Mouse (Mus musculus) bone marrow, adult 2 months (tissue): ENCODE data around the gene Edem2. TPM values are rescaled to one million over a fixed set of nuclear protein-coding genes. Genes with fewer than 3 reads are reported as not detected.
"Not testable (repeated sequence)": the region's sequence is repeated elsewhere in the genome, so short reads cannot be mapped to it uniquely, and the experiment has no call there.

Experiments used
- H3K27ac ChIP-seq: fragments of 200-500 bp; 2 replicates; pipeline ENCODE4 v1.5.1; 2012; ENCODE audit warnings: low read depth, mild to moderate bottlenecking, control low read depth, inconsistent platforms, low read length; ENCODE audit not compliant: control insufficient read depth, poor library complexity, insufficient read depth
- H3K4me1 ChIP-seq: fragments of 200-500 bp; 2 replicates; pipeline ENCODE4 v1.6.1; 2011; ENCODE audit warnings: low read length; ENCODE audit not compliant: control insufficient read depth, insufficient read depth
- H3K4me3 ChIP-seq: fragments of 200-500 bp; replicated peaks from 2 replicates; pipeline ENCODE3; 2011; ENCODE audit warnings: mild to moderate bottlenecking, low read depth, low read length, control low read depth; ENCODE audit not compliant: control insufficient read depth
- CTCF ChIP-seq: fragments of 200-500 bp; IDR thresholded peaks from 2 replicates; pipeline ENCODE4 v1.5.1; 2011; ENCODE audit warnings: low read length, control low read depth; ENCODE audit not compliant: control insufficient read depth, insufficient read depth
- POLR2A ChIP-seq: fragments of 200-500 bp; IDR thresholded peaks from 2 replicates; pipeline ENCODE4 v1.6.1; 2011; ENCODE audit warnings: low read depth, mild to moderate bottlenecking, control low read depth, low read length, borderline replicate concordance; ENCODE audit not compliant: control insufficient read depth
- WGBS: fragments of 180-500 bp; shearing (Covaris S2); methylation state at CpG from one replicate; pipeline ENCODE4 v1.1.7; 2018; 5-methylcytosine and 5-hydroxymethylcytosine counted together
- polyA plus RNA-seq: library from polyadenylated mRNA; stranded (reverse); fragments of >200 nt; gene quantifications from 2 replicates; pipeline ENCODE4 v1.2.4, GENCODE M21; 2011; ENCODE audit warnings: low replicate concordance; ENCODE audit not compliant: missing spikeins, insufficient read depth, insufficient read length

Gene Edem2
- polyA plus RNA-seq, 1 experiment: 17.6 TPM

GRCm38 (mm10) chr2:155742931-155743337 lies 13.7 kb upstream of the Edem2 start:
- whole genome bisulfite sequencing: 7% methylated on average over 12 of the region's 12 CpGs
- no peak overlapping the region for H3K27ac ChIP-seq
- H3K4me1 ChIP-seq: no peaks in the 10 kb centered on the region; the same call in 1 of the 2 replicates
- TF ChIP-seq POLR2A (no peak), CTCF (no peak)
- no peak overlapping the region for H3K4me3 ChIP-seq

DNA sequence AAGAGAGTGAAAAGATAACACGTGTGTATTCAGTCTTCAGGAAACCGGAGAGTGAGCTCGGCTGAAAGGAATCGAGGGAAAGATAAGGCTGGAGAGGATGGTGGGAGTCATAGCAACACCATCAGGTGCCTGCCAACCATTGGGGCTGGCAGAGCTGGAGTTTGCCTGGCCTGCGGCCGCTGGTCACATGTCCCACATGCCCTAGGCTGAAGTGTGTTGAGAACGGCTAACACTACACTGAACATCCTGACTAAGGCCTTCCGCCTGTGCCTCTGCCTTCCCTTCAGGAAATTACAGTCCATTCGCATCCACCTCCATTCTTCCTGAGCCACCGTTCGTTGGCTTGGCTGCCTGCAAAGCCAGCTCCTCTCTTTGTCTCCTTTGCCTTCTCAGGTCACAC lies 12.9 kb upstream of the Edem2 start:
- TF ChIP-seq CTCF (no peak), POLR2A (no peak)
- H3K4me1 ChIP-seq: no peaks in the 10 kb centered on the region; the same call in 1 of the 2 replicates
- no peak overlapping the region for H3K27ac ChIP-seq
- H3K4me3 ChIP-seq: no peak overlapping the region
- 19% methylated on average over 11 of the region's 11 CpGs for WGBS

DNA sequence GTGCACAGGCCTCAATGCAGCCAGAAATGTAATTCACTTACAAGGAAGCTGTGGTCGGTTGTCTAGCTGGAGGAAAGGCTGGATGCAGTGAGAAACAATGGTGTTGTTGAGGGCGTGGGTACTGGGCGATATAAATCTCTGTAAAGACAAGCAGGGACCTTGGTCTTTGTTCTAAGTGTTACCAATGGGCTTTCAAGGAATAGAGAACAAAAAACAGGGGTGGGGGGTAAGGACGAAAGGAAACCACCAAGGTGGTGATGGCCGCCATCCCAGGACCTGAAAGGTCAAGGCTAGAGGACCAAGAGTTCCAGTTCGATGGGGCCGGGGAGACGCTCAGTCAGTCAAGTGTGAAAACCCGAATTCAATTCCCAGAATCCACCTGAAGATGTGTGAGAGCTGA lies 8.5 kb upstream of the Edem2 start:
- 48% methylated on average over 9 of the region's 9 CpGs for WGBS
- TF ChIP-seq POLR2A: no peak
- no peak for TF ChIP-seq CTCF
- Histone ChIP-seq H3K4me3 (no peak overlapping the region), H3K27ac (no peak overlapping the region), H3K4me1 (no peaks in the 10 kb centered on the region; the same call in 1 of the 2 replicates)

- H3K4me3 ChIP-seq: no peak overlapping the region
- 51% methylated on average over 6 of the region's 6 CpGs for WGBS
- TF ChIP-seq CTCF (no peak), POLR2A (no peak)
- H3K4me1 ChIP-seq: no peaks in the 10 kb centered on the region
- H3K27ac ChIP-seq: no peak overlapping the region
Measured at GRCm38 (mm10) chr2:155736936-155737335, 7.7 kb upstream of the Edem2 start.

GRCm38 (mm10) chr2:155735766-155736165 lies 6.5 kb upstream of the Edem2 start, which contains the start of gene Gm17581:
Gm17581 (minus strand) TSS chr2:155735866.
- H3K4me3 ChIP-seq, H3K27ac ChIP-seq, H3K4me1 ChIP-seq: not testable (repeated sequence)
- 84% methylated on average over 5 of the region's 5 CpGs for WGBS

DNA sequence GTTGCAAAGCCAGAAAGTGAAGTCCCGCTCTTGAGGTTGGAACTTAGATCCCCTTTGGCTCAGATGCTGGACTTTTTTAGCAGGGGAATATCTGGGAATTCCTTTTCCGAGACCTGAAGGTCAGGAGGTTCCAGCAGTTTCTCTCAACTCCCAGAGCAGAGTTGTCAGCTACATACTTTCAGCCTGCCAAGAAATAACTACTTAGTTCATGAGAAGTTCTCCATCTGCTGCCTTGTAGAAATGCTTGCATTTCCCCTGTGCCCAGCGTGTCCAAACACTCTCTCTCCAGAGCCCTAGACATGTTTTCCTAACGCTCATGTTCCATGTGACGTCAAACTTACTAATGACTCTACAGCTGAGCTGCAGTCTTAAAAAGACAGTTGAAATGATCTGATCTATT lies 5.8 kb upstream of the Edem2 start:
- H3K4me1 ChIP-seq: no peaks in the 10 kb centered on the region
- 85% methylated on average over 5 of the region's 5 CpGs for WGBS
- TF ChIP-seq POLR2A: no peak
- no peak for TF ChIP-seq CTCF
- H3K4me3 ChIP-seq: no peak overlapping the region
- H3K27ac ChIP-seq: no peak overlapping the region

- 3% methylated on average over 15 of the region's 15 CpGs for WGBS
- Histone ChIP-seq H3K27ac (no peak overlapping the region), H3K4me1 (no peaks in the 10 kb centered on the region; the same call in 1 of the 2 replicates), H3K4me3 (peak overlapping the region; percentile 93)
- TF ChIP-seq POLR2A: no peak
- TF ChIP-seq CTCF: no peak
Measured at GRCm38 (mm10) chr2:155728742-155729141, 533 bp downstream of the Edem2 start.

DNA sequence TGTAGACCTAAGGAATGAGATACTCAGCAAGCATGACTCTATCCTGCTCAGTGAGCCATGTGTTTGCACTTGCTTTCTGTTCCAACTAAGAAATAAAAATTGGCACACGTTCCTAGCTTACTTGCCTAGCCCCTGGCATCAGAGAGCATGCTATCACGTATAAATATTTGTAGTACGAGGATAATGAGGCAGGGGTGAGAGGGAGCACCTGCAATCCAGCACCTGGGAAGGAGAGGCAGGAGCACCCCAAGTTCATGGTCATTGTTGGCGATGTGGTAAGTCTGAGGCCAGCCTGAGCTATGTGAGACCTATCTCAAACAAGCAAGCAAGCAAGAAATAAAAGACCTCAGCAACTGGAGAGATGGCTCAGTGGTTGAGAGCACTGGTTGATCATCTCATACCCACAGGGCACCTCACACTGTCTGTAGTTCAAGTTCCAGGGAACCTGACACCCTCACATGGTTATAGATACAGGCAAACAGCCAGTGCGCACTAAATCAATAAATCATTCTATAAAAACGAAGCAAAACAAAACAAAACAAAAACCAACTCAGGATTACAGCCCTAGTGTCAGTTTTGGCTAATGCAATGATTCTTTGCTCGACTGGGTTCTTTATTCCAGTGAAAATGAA lies 1.4 kb downstream of the Edem2 start:
- H3K4me3 ChIP-seq: no peak overlapping the region
- TF ChIP-seq CTCF (no peak), POLR2A (no peak)
- H3K27ac ChIP-seq: no peak overlapping the region

GRCm38 (mm10) chr2:155726302-155726701 lies 3.0 kb downstream of the Edem2 start:
- WGBS: 39% methylated on average over 7 of the region's 7 CpGs
- H3K4me1 ChIP-seq: no peaks in the 10 kb centered on the region; the same call in 1 of the 2 replicates
- H3K27ac ChIP-seq: no peak overlapping the region
- H3K4me3 ChIP-seq: no peak overlapping the region
- TF ChIP-seq POLR2A (no peak), CTCF (no peak)

More for the DNA sequence above, 1.4 kb downstream of the Edem2 start:
- H3K4me1 ChIP-seq: no peaks in the 10 kb centered on the region; the same call in 1 of the 2 replicates
- WGBS: 67% methylated on average over 7 of the region's 7 CpGs
